Mouse (Mus musculus) gastrocnemius, postnatal 36 days (tissue): ENCODE measurements at regions not wholly inside any gene's neighbourhood (a gene's known extent, or its start where the extent isn't known, plus 50 kb on each side); places are given as distances from the start of the nearest gene placed in this dataset.
"Not testable (repeated sequence)": the region's sequence is repeated elsewhere in the genome, so short reads cannot be mapped to it uniquely, and the experiment has no call there.

Source experiments
- DNase-seq, 2 experiments: peaks; one replicate each; pipeline ENCODE4 v3.0.0; 2022
- intact Hi-C: fragments of 180-260 bp; cut with DNase I; formaldehyde crosslinking; loops from one replicate; pipeline ENCODE4 v1.15.1; 2025

- intact Hi-C loops, result no loop called here
- no peak for DNase-seq
These were observed 1403.1 kb downstream of the Zfp704 start for GRCm38 (mm10) chr3:8206623-8207404.

- intact Hi-C loops, result no loop called here
- no peak for DNase-seq
These were observed 1446.9 kb downstream of the Zfp704 start for GRCm38 (mm10) chr3:8163030-8163429.

- no peak for DNase-seq
- intact Hi-C loops, result no loop called here
These were observed 1447.7 kb downstream of the Zfp704 start for GRCm38 (mm10) chr3:8161997-8162756.

- intact Hi-C loops, result no loop called here
- DNase-seq, result no peak
These were observed 1466.9 kb downstream of the Zfp704 start for GRCm38 (mm10) chr3:8143016-8143415.

- intact Hi-C loops, result no loop called here
- no peak for DNase-seq
These were observed 1467.7 kb downstream of the Zfp704 start for GRCm38 (mm10) chr3:8142190-8142589.

- DNase-seq, result no peak
These were observed 1468.2 kb downstream of the Zfp704 start for GRCm38 (mm10) chr3:8141664-8142084.

GRCm38 (mm10) chr3:8123641-8124040 lies 1486.2 kb downstream of the Zfp704 start:
- DNase-seq, intact Hi-C loops: not testable (repeated sequence)

More at GRCm38 (mm10) chr3:8141664-8142084, 1468.2 kb downstream of the Zfp704 start:
- intact Hi-C loops, result no loop called here

- DNase-seq, result no peak
- intact Hi-C loops, result no loop called here
These were observed 1486.7 kb downstream of the Zfp704 start for GRCm38 (mm10) chr3:8123141-8123540.

GRCm38 (mm10) chr3:8098291-8098690 lies 1478.0 kb upstream of the 1700008P02Rik start:
- intact Hi-C loops, result no loop called here
- no peak for DNase-seq

- intact Hi-C loops, result no loop called here
- DNase-seq, result no peak
These were observed 1464.5 kb upstream of the 1700008P02Rik start for GRCm38 (mm10) chr3:8084749-8085148.

GRCm38 (mm10) chr3:8053711-8054110 lies 1433.5 kb upstream of the 1700008P02Rik start:
- intact Hi-C loops, result no loop called here
- no peak for DNase-seq

- no peak for DNase-seq
- intact Hi-C loops, result no loop called here
These were observed 1430.9 kb upstream of the 1700008P02Rik start for GRCm38 (mm10) chr3:8051167-8051566.

GRCm38 (mm10) chr3:8049706-8050105 lies 1429.5 kb upstream of the 1700008P02Rik start:
- no peak for DNase-seq
- intact Hi-C loops, result no loop called here

GRCm38 (mm10) chr3:8046348-8046747 lies 1426.1 kb upstream of the 1700008P02Rik start:
- intact Hi-C loops, result no loop called here
- DNase-seq, result no peak

- intact Hi-C loops, result no loop called here
- DNase-seq, result no peak
These were observed 1416.5 kb upstream of the 1700008P02Rik start for GRCm38 (mm10) chr3:8036697-8037096.

GRCm38 (mm10) chr3:8035091-8035729 lies 1415.0 kb upstream of the 1700008P02Rik start:
- DNase-seq, result no peak
- intact Hi-C loops, result no loop called here

- intact Hi-C loops, result no loop called here
These were observed 1406.2 kb upstream of the 1700008P02Rik start for GRCm38 (mm10) chr3:8026325-8027017.

GRCm38 (mm10) chr3:8022654-8023053 lies 1402.4 kb upstream of the 1700008P02Rik start:
- intact Hi-C loops, result no loop called here
- DNase-seq, result no peak

More at GRCm38 (mm10) chr3:8026325-8027017, 1406.2 kb upstream of the 1700008P02Rik start:
- no peak for DNase-seq

GRCm38 (mm10) chr3:8017489-8017888 lies 1397.2 kb upstream of the 1700008P02Rik start:
- intact Hi-C loops, result no loop called here
- DNase-seq, result no peak

GRCm38 (mm10) chr3:8016945-8017344 lies 1396.7 kb upstream of the 1700008P02Rik start:
- intact Hi-C loops, result no loop called here
- DNase-seq, result no peak

- DNase-seq, result no peak
- intact Hi-C loops, result no loop called here
These were observed 1389.7 kb upstream of the 1700008P02Rik start for GRCm38 (mm10) chr3:8009966-8010365.
